Mouse (Mus musculus) macrophage (primary cell): ENCODE data around the gene Ppp1r16b. TPM values are rescaled to one million over a fixed set of nuclear protein-coding genes. Genes with fewer than 3 reads are reported as not detected.
A peak's percentile ranks its signal among the peaks of the same experiment; 100 is the strongest.
"Not testable (repeated sequence)": the region's sequence is repeated elsewhere in the genome, so short reads cannot be mapped to it uniquely, and the experiment has no call there.

Source experiments
- H3K27ac ChIP-seq: fragments of 350-480 bp; formaldehyde crosslinking; 2 replicates; pipeline ENCODE4 v1.9.0; 2021
- H3K36me3 ChIP-seq: fragments of 350-480 bp; formaldehyde crosslinking; 2 replicates; pipeline ENCODE4 v1.9.0; 2021; ENCODE audit errors: inconsistent target
- H3K4me3 ChIP-seq: fragments of 350-480 bp; formaldehyde crosslinking; 2 replicates; pipeline ENCODE4 v1.9.0; 2021; ENCODE audit errors: inconsistent target
- H3K79me2 ChIP-seq: fragments of 350-480 bp; formaldehyde crosslinking; 2 replicates; pipeline ENCODE4 v1.9.0; 2021; ENCODE audit errors: inconsistent target
- WGBS: methylation state at CpG from one replicate; pipeline ENCODE4 v1.1.7; 2026; ENCODE audit warnings: inconsistent platforms; ENCODE audit not compliant: missing documents; 5-methylcytosine and 5-hydroxymethylcytosine counted together
- polyA plus RNA-seq: library from polyadenylated mRNA; stranded (reverse); fragments of 250-400 nt; gene quantifications from 3 replicates; pipeline ENCODE4 v1.2.4, GENCODE M21; 2018; ENCODE audit warnings: inconsistent platforms

Ppp1r16b gene
- polyA plus RNA-seq, 1 experiment from 2014 or later: 0.04 TPM

DNA sequence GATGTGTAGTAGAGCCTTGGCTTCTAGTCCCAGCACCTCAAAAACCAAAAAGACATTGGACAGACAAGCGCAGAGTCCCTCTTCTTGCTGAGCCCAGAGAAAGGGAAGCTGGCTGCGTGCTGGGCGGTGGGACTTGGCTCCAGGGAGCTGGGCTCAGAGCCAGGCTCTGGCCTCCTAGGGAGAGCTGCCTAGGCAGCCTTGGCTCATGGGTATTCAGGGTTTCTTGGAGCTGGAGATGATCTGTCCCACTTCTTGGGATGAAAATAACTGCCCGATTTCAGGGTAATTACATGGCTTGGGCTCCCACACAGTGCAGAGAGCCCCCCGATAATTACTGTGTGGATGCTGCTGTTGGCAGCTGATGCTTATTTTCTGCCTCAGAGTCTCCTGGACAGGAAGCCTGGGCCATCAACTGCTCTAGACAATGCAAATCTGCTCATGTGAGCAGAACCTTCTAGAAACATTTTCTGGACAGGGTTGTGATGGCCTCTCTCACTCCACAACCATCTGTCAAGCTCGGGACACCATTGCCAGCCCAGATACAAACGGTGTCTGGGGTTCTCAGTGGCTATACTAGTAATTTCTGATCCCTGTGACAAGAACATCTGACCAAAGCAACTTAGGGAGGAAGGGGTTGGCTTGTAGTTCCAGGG lies 69.4 kb downstream of the Ppp1r16b start:
- H3K36me3 ChIP-seq: no peaks in the 10 kb centered on the region
- H3K27ac ChIP-seq: no peak overlapping the region
- no peaks in the 10 kb centered on the region for H3K79me2 ChIP-seq
- no peak overlapping the region for H3K4me3 ChIP-seq
- WGBS: 64% methylated on average over 7 of the region's 7 CpGs

DNA sequence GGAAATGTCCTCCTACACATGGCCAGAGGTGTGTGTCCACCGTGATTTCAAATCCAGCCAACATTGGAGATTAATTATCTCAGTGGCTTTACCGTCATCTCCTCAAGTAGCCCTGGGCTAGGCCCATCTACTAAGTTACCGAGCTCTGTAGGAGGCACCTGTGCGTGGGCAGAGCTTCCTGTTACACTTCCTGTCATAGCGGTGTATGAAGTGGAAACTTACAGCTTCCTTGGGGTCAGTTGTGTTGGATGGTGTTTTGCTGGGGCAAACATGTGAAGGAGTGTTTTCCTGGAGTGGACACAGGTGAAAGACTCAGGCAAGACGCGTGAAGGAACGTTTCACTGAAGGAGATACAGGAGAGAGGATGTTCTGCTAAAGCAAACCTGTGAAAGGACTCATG lies 70.1 kb downstream of the Ppp1r16b start:
- H3K36me3 ChIP-seq: no peaks in the 10 kb centered on the region
- no peak overlapping the region for H3K27ac ChIP-seq
- H3K79me2 ChIP-seq: no peaks in the 10 kb centered on the region
- no peak overlapping the region for H3K4me3 ChIP-seq
- WGBS: 55% methylated on average over 8 of the region's 8 CpGs

DNA sequence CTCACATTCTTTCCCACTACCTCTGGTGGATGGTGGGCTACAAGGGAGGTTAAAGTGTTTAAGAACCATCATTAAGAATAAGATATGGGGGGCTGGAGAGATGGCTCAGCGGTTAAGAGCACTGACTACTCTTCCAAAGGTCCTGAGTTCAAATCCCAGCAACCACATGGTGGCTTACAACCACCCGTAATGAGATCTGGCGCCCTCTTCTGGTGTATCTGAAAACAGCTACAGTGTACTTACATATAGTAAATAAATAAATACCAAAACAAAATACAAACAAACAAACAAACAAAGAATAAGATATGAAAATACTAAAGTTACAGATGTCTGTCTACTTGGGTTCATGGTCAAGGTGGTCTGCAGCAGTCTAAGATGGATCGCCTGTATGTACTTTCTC lies 71.0 kb downstream of the Ppp1r16b start:
- H3K36me3 ChIP-seq, H3K79me2 ChIP-seq, H3K27ac ChIP-seq, H3K4me3 ChIP-seq: not testable (repeated sequence)
- 96% methylated on average over 4 of the region's 4 CpGs for WGBS

DNA sequence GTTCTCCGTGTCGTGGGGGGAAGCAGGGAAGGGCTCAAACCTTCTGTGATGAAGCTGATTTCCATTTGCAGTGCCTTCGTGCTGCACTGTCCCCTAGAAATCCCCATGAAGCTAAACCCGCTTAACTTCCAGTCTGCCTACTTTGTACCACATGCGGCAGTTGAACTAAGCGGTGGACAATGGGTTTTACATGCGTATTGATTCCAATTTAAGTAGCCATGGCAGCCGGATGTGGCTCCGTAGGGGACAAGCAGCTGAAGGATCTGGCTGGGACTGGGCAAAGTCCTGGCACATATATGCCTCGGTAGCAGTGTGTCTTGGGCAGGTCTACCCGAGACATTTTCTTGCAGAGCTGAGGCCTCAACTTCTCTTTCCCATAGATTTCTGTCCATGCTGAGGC lies 73.4 kb downstream of the Ppp1r16b start:
- no peaks in the 10 kb centered on the region for H3K36me3 ChIP-seq
- H3K4me3 ChIP-seq: no peak overlapping the region
- 94% methylated on average over 11 of the region's 11 CpGs for WGBS
- H3K79me2 ChIP-seq: no peaks in the 10 kb centered on the region
- H3K27ac ChIP-seq: no peak overlapping the region

DNA sequence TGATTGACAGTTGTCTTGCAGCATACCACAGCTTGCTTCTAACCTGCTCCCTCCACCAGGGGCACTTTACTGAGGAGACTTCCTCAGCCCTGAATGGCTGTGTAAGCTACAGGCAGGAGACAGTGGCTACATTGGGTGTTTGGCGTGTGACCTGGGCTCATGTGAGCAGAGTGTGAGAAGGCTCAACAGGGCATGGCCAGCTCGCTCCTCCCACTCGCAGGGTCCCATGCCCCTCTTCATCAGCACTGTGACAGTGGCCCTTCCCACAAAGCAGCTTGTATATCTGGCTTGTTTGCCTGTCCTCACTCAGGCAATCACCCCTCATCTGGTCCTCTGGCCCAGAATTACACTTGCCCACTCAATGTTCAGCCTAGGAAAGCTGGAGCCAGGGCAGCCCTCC lies 73.9 kb downstream of the Ppp1r16b start:
- WGBS: 97% methylated on average over 3 of the region's 3 CpGs

DNA sequence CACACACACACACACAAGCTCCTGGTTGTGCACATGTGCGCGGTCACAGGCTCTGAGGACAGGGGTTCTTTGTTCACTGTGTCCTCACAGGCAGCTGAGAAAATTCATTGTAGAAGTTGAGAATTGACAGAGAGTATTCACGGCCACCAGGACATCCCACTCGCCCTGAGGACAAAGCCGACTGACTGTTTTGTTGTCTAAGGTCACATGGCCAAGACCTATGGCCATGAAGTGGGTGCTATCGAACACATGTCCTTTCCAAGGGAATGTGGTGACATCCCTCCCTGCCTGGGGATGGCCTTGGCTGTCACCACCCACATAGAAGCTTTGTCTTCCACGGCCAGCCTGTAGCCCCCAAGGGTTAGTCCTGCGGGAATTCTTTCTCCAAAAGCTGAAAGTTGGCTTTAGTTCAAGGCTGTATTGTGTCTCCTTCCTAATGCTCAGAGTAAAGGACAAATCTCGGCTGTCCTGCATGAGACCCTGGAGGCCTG lies 75.9 kb downstream of the Ppp1r16b start:
- Histone ChIP-seq H3K79me2 (no peaks in the 10 kb centered on the region), H3K36me3 (no peaks in the 10 kb centered on the region), H3K4me3 (no peak overlapping the region), H3K27ac (no peak overlapping the region)
- 86% methylated on average over 7 of the region's 9 CpGs for WGBS

More for the DNA sequence above, 73.9 kb downstream of the Ppp1r16b start:
- Histone ChIP-seq H3K36me3 (no peaks in the 10 kb centered on the region), H3K4me3 (no peak overlapping the region), H3K27ac (no peak overlapping the region), H3K79me2 (no peaks in the 10 kb centered on the region)

DNA sequence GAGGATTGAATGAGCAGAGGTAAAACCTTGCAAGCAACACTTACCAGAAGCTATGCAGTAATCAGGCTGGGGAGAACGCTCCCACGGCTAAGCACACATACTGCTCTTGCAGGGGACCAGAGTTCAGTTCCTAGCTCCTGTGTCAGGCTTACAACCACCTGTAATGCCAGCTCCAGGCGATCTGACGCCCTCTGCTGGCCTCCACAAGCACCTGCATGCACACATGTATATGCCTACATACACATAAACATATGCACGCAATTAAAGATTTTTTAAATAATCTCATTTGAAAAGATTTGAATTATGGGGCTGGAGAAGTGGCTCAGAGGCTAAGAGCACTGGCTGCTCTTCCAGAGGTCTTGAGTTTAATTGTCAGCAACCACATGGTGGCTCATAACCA lies 77.2 kb downstream of the Ppp1r16b start:
- H3K36me3 ChIP-seq: no peaks in the 10 kb centered on the region
- H3K4me3 ChIP-seq: no peak overlapping the region
- WGBS: 82% methylated on average over 5 of the region's 5 CpGs
- no peaks in the 10 kb centered on the region for H3K79me2 ChIP-seq
- no peak overlapping the region for H3K27ac ChIP-seq

DNA sequence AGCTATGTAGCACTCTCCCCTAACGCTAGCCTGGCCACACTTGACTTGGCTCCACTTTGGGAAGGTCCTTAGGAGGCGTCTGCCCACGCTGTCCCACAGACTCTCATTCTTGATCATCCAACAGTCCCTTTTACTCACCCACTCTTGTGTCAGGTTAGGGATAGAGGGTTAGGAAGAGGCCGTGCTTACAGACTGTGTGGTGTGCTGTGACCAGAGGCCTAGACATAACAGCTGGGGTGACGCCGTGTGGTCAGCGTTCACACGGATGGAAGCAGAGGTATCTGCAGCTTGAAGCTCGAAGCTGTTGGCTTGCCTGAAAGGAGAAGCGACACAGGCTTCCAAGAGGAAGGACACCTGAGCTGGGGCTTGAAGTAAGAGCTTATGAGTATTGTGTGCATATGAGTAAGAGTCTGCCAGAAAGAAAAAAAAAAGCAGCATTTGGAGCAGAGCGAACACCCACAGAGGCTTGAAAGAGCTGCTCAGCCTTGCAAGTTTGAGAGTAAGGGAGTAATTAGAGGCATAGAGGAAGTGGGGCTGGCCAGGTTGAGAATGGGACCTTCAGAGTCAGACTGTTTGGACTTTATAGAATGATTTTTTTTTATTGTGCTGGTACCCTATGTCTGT lies 78.4 kb downstream of the Ppp1r16b start:
- no peaks in the 10 kb centered on the region for H3K36me3 ChIP-seq
- WGBS: 88% methylated on average over 11 of the region's 11 CpGs
- no peak overlapping the region for H3K27ac ChIP-seq
- no peak overlapping the region for H3K4me3 ChIP-seq
- H3K79me2 ChIP-seq: no peaks in the 10 kb centered on the region

DNA sequence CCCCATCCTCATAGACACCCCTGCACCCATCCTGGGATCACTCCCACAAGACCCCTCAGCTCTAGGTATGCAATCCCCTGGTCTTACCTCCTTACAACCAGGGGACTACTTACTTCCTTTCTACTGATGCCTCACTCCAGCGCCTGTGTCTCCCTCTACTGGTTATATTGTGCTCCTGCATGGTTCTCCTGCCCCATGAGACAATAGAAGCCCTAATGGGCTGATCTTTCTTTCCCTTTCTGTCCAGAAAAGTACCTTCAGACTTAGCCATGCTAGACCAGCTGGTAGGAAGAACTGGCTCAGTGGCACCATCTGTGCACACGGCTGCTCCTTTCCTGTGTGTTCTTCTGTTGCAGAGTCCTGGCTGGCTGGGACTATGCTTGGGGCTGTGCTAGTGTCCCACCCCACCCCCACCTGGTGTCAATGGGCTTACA lies 79.9 kb downstream of the Ppp1r16b start:
- Histone ChIP-seq H3K4me3 (no peak overlapping the region), H3K27ac (no peak overlapping the region), H3K79me2 (no peaks in the 10 kb centered on the region), H3K36me3 (no peaks in the 10 kb centered on the region)
- WGBS: 8% methylated on average over 2 of the region's 2 CpGs

DNA sequence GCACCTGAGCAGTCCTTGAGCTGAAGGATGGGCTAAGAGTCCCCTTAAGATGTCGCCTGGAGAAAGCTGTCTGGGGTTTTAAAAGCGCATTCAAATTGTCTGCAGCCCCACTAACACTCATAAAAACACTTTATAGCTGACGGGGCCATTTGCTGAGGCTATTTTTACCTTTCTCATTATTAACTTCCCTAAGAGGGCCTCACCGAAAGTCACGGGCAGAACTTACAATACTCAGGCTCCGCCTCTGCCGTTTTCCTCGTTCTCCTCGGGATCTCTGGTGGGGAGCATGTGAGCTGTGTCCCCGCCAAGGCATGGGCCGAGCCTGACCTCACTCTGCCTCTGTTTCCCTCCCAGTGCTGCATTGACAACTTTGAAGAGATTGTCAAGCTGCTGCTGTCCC lies 81.0 kb downstream of the Ppp1r16b start:
- WGBS: 8% methylated on average over 11 of the region's 11 CpGs
- Histone ChIP-seq H3K79me2 (no peaks in the 10 kb centered on the region), H3K36me3 (no peaks in the 10 kb centered on the region), H3K27ac (no peak overlapping the region), H3K4me3 (no peak overlapping the region)

DNA sequence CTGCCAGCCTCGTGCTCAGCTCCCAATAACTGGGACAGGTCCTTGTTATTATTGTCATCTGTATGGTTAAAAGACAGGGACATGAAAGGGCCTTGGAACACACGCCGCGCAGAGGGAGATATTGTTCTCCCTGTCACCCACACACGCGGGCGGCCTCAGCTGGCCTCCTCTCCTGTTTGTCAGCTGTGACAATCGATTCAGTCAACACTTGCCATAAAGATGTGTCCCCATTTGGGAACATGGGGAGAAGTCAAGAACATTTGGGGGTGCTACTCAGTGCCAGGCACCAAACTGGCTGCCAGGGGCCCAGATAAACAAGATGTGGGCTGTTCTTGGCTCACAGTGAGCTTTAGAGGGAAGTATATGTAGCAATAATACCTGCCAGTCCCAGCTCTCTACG lies 84.2 kb downstream of the Ppp1r16b start:
- 98% methylated on average over 9 of the region's 9 CpGs for WGBS
- Histone ChIP-seq H3K79me2 (no peaks in the 10 kb centered on the region), H3K27ac (no peak overlapping the region), H3K4me3 (no peak overlapping the region), H3K36me3 (no peaks in the 10 kb centered on the region)

DNA sequence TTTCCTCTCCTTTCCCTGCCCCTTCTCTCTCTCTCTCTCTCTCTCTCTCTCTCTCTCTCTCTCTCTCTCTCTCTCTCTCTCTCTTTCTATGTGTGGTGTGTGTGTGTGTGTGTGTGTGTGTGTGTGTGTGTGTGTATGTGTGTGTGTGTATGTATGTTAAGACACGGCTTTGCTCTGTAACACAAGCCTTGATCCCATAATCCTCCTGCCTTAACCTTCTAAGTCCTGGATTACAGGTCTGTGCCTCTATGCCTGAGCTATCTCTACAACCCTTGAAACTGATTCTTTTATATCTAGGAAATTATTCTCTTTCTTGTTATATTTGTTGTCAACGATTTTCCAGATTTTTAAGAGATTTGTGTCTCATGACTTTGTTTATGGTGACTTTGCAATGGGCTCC lies 95.0 kb downstream of the Ppp1r16b start:
- 96% methylated on average over 2 of the region's 2 CpGs for WGBS
- H3K4me3 ChIP-seq: no peak overlapping the region
- no peaks in the 10 kb centered on the region for H3K36me3 ChIP-seq
- H3K79me2 ChIP-seq: no peaks in the 10 kb centered on the region
- no peak overlapping the region for H3K27ac ChIP-seq

DNA sequence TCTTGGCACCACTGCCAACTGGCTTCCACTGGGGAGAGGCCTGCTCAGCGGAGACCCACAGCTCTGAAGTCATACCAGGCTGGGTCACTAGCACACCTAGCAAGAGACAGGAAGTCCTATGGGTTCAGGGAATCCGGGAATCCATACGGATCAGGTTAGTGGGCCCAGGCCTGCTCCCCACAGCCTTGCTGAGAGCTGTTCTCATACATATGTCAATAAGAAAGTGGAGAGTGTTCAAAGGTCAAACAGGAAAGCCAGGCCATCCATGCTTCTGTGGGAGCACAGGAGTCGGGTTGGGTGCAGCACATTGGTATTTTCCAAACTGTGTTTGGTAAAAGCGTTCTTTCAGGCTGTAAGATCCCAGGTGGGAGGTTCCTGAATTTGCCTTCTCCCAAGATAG lies 97.1 kb downstream of the Ppp1r16b start:
- H3K36me3 ChIP-seq: no peaks in the 10 kb centered on the region
- 93% methylated on average over 5 of the region's 5 CpGs for WGBS
- no peak overlapping the region for H3K4me3 ChIP-seq
- H3K27ac ChIP-seq: no peak overlapping the region
- no peaks in the 10 kb centered on the region for H3K79me2 ChIP-seq

DNA sequence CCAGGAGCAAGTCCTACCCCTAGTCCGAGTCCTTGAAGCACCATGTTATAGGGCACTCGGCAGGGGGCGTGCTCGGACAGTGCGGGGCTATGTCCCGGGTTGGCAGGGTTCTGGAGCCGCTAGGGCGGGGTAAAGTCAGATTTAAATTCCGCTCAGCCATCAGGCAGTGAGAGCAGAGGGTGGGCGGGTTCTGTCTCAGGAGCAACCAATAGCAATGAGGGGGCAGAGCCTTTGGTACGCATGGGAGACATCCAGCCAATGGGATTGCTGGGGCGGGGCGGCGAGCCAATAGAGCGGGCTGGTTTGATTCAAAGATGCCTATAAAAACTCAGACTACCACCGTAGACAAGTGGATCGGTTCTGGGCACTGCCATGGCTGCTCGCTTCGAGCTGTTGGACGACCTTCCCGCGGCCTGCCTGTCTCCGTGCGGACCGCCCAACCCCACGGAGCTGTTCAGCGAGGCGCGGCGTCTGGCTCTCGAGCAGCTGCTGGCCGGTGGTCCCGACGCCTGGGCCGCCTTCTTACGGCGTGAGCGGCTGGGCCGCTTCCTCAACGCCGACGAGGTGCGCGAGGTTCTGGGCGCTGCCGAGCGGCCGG lies 102.6 kb downstream of the Ppp1r16b start, which contains the start of gene Fam83d:
Gene Fam83d, plus strand, starts transcription at position 352 of the 598 bp plus-strand sequence.
- peaks cover 45% of the 10 kb centered on the region for H3K79me2 ChIP-seq
- peak within 1 kb of the TSS; percentile 52 for H3K4me3 ChIP-seq
- H3K27ac ChIP-seq: no peak within 1 kb of the TSS
- WGBS: under 1% methylated on average over 48 of the region's 48 CpGs
- no peaks in the 10 kb centered on the region for H3K36me3 ChIP-seq

DNA sequence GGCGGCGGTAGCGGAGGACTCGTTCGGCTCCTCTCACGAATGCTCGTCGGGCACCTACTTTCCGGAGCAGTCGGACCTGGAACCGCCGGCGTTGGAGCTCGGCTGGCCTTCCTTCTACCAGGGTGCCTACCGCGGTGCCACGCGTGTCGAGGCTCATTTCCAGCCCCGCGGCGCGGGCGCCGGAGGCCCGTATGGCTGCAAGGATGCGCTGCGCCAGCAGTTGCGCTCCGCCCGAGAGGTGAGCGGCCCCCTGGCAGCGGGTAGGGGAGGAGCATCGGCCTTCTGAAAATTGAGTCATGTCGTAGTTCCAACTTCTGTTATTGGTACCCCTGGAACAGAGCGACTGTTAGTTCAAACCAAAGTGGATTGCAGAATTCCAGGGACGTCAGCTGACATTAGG lies 103.2 kb downstream of the Ppp1r16b start:
- under 1% methylated on average over 33 of the region's 37 CpGs for WGBS

More for the DNA sequence above, 103.2 kb downstream of the Ppp1r16b start:
- Histone ChIP-seq H3K36me3 (no peaks in the 10 kb centered on the region), H3K4me3 (peak overlapping the region; percentile 52), H3K27ac (no peak overlapping the region), H3K79me2 (peaks cover 50% of the 10 kb centered on the region)
